Mouse (Mus musculus) midbrain, embryonic 14.5 days (tissue): Measurements from ENCODE around the gene Uhrf1bp1. TPM values are rescaled to one million over a fixed set of nuclear protein-coding genes. Genes with fewer than 3 reads are reported as not detected.

ENCODE experiments used
- ATAC-seq: fragments of 200-750 bp; cut with Nextera tagmentation; 2 replicates; pipeline ENCODE4 v1.8.0; 2017; ENCODE audit warnings: moderate number of reproducible peaks, moderate library complexity; ENCODE audit not compliant: low FRiP score, low TSS enrichment
- DNase-seq: peaks from one replicate; pipeline ENCODE4 v3.0.0-alpha.2; 2015
- H3K27ac ChIP-seq: fragments of 300-500 bp; sonication (generic); replicated peaks from 2 replicates; pipeline ENCODE4 v1.5.1; 2014; ENCODE audit warnings: mild to moderate bottlenecking, low read depth, low read length, moderate library complexity
- H3K27me3 ChIP-seq: fragments of 300-500 bp; sonication (generic); 2 replicates; pipeline ENCODE4 v1.6.1; 2014; ENCODE audit warnings: low read length, control low read depth, mixed read lengths; ENCODE audit not compliant: control insufficient read depth, insufficient read depth
- H3K36me3 ChIP-seq: fragments of 300-500 bp; sonication (generic); 2 replicates; pipeline ENCODE4 v1.6.1; 2014; ENCODE audit warnings: low read length, control low read depth; ENCODE audit not compliant: control insufficient read depth, insufficient read depth
- H3K4me1 ChIP-seq: fragments of 300-500 bp; sonication (generic); 2 replicates; pipeline ENCODE4 v1.6.1; 2014; ENCODE audit warnings: mild to moderate bottlenecking, antibody characterized with exemption, low read length, control low read depth; ENCODE audit not compliant: control insufficient read depth, insufficient read depth
- H3K4me2 ChIP-seq: fragments of 300-500 bp; sonication (generic); 2 replicates; pipeline ENCODE4 v1.6.1; 2014; ENCODE audit warnings: mild to moderate bottlenecking, low read length, moderate library complexity
- H3K4me3 ChIP-seq: fragments of 300-500 bp; sonication (generic); replicated peaks from 2 replicates; pipeline ENCODE4 v1.5.1; 2014; ENCODE audit warnings: low read depth, low read length
- H3K9ac ChIP-seq: fragments of 300-500 bp; sonication (generic); replicated peaks from 2 replicates; pipeline ENCODE4 v1.6.1; 2014; ENCODE audit warnings: mild to moderate bottlenecking, low read length, moderate library complexity
- H3K9me3 ChIP-seq: fragments of 300-500 bp; sonication (generic); 2 replicates; pipeline ENCODE4 v1.6.1; 2016; ENCODE audit warnings: low read length, control low read depth, mixed read lengths; ENCODE audit not compliant: control insufficient read depth
- WGBS: fragments of 180-500 bp; shearing (Covaris S2); extraction: QIAGEN DNeasy Blood & Tissue Kit; methylation state at CpG from one replicate; pipeline ENCODE4 v1.1.7; 2014; 5-methylcytosine and 5-hydroxymethylcytosine counted together
- polyA plus RNA-seq: library from polyadenylated mRNA; unstranded; fragments of >200 nt; fragmentation: Nextera tagmentation; extraction: Ambion mirVana; gene quantifications from 2 replicates; pipeline ENCODE4 v1.2.1, GENCODE M21; 2014

Uhrf1bp1 gene
- 6.6 and 9.3 TPM in 2 replicates for polyA plus RNA-seq

- Histone ChIP-seq H3K4me3 (peak within 1 kb of the TSS; percentile 83), H3K4me2 (peak within 1 kb of the TSS; percentile 82), H3K27me3 (no peaks in the 10 kb centered on the region), H3K4me1 (peaks cover 18% of the 10 kb centered on the region), H3K27ac (peak within 1 kb of the TSS; percentile 81), H3K36me3 (peaks cover 25% of the 10 kb centered on the region), H3K9me3 (no peaks in the 10 kb centered on the region), H3K9ac (peak within 1 kb of the TSS; percentile 65)
- peak; percentile 90 for DNase-seq
- under 1% methylated on average over 54 of the region's 54 CpGs for WGBS
- peak; percentile 84 for ATAC-seq
These were observed at the start of gene Uhrf1bp1 for GRCm38 (mm10) chr17:27856265-27856797. Gene Uhrf1bp1 (plus strand): TSS chr17:27856441.

- ATAC-seq: no peak
- H3K4me3 ChIP-seq: no peak overlapping the region
- no peak overlapping the region for H3K9ac ChIP-seq
- H3K4me2 ChIP-seq: no peak overlapping the region
- no peaks in the 10 kb centered on the region for H3K36me3 ChIP-seq
- no peaks in the 10 kb centered on the region for H3K27me3 ChIP-seq
- 92% methylated on average over 2 of the region's 2 CpGs for WGBS
- DNase-seq: no peak
- no peaks in the 10 kb centered on the region for H3K9me3 ChIP-seq
- H3K4me1 ChIP-seq: no peaks in the 10 kb centered on the region
- no peak overlapping the region for H3K27ac ChIP-seq
These were observed 48.6 kb upstream of the Uhrf1bp1 start for GRCm38 (mm10) chr17:27807542-27808078.

- ATAC-seq (no peak), DNase-seq (no peak)
- H3K27ac ChIP-seq: no peak overlapping the region
- H3K27me3 ChIP-seq: no peaks in the 10 kb centered on the region
- no peak overlapping the region for H3K4me3 ChIP-seq
- whole genome bisulfite sequencing: 92% methylated on average over 16 of the region's 16 CpGs
- H3K36me3 ChIP-seq: no peaks in the 10 kb centered on the region
- H3K4me2 ChIP-seq: no peak overlapping the region
- no peaks in the 10 kb centered on the region for H3K9me3 ChIP-seq
- no peak overlapping the region for H3K9ac ChIP-seq
- no peaks in the 10 kb centered on the region for H3K4me1 ChIP-seq
These were observed 45.5 kb upstream of the Uhrf1bp1 start for GRCm38 (mm10) chr17:27810569-27811331.

GRCm38 (mm10) chr17:27811980-27812379, 44.3 kb upstream of the Uhrf1bp1 start:
- H3K27ac ChIP-seq: no peak overlapping the region
- WGBS: 82% methylated on average over 3 of the region's 3 CpGs

GRCm38 (mm10) chr17:27814606-27815005, 41.6 kb upstream of the Uhrf1bp1 start:
- Histone ChIP-seq H3K9me3 (no peaks in the 10 kb centered on the region), H3K4me1 (peaks cover 19% of the 10 kb centered on the region), H3K4me2 (no peak overlapping the region), H3K27me3 (no peaks in the 10 kb centered on the region), H3K36me3 (no peaks in the 10 kb centered on the region), H3K9ac (no peak overlapping the region), H3K27ac (no peak overlapping the region), H3K4me3 (no peak overlapping the region)
- DNase-seq: no peak
- ATAC-seq: no peak

More at GRCm38 (mm10) chr17:27811980-27812379, 44.3 kb upstream of the Uhrf1bp1 start:
- Histone ChIP-seq H3K9me3 (no peaks in the 10 kb centered on the region), H3K27me3 (no peaks in the 10 kb centered on the region), H3K4me2 (no peak overlapping the region), H3K36me3 (no peaks in the 10 kb centered on the region), H3K9ac (no peak overlapping the region), H3K4me1 (no peaks in the 10 kb centered on the region), H3K4me3 (no peak overlapping the region)
- no peak for DNase-seq
- no peak for ATAC-seq

GRCm38 (mm10) chr17:27819011-27819410, 37.2 kb upstream of the Uhrf1bp1 start:
- Histone ChIP-seq H3K36me3 (no peaks in the 10 kb centered on the region), H3K4me2 (peak overlapping the region; percentile 92), H3K27ac (no peak overlapping the region), H3K9ac (peak overlapping the region; percentile 85), H3K4me3 (peak overlapping the region; percentile 79), H3K9me3 (no peaks in the 10 kb centered on the region), H3K27me3 (no peaks in the 10 kb centered on the region), H3K4me1 (peaks cover 24% of the 10 kb centered on the region)
- DNase-seq (no peak), ATAC-seq (no peak)
- 27% methylated on average over 7 of the region's 7 CpGs for whole genome bisulfite sequencing

GRCm38 (mm10) chr17:27819521-27819970, 36.7 kb upstream of the Uhrf1bp1 start:
- no peak for ATAC-seq
- Histone ChIP-seq H3K9ac (peak overlapping the region; percentile 85), H3K4me3 (peak overlapping the region; percentile 79), H3K27me3 (no peaks in the 10 kb centered on the region), H3K36me3 (no peaks in the 10 kb centered on the region), H3K4me2 (peak overlapping the region; percentile 92), H3K27ac (peak overlapping the region; percentile 85), H3K9me3 (no peaks in the 10 kb centered on the region), H3K4me1 (peaks cover 24% of the 10 kb centered on the region)
- DNase-seq: peak; percentile 23
- under 1% methylated on average over 20 of the region's 20 CpGs for WGBS

GRCm38 (mm10) chr17:27819971-27820567, 36.2 kb upstream of the Uhrf1bp1 start:
- peak; percentile 85 for ATAC-seq

More at GRCm38 (mm10) chr17:27819971-27820567, 36.2 kb upstream of the Uhrf1bp1 start:
- no peak for DNase-seq
- WGBS: 1% methylated on average over 60 of the region's 62 CpGs
- Histone ChIP-seq H3K36me3 (no peaks in the 10 kb centered on the region), H3K27me3 (no peaks in the 10 kb centered on the region), H3K27ac (peak overlapping the region; percentile 85), H3K4me2 (peak overlapping the region; percentile 92), H3K4me3 (peak overlapping the region; percentile 79), H3K4me1 (peaks cover 24% of the 10 kb centered on the region), H3K9me3 (no peaks in the 10 kb centered on the region), H3K9ac (peak overlapping the region; percentile 85)
